Mouse (Mus musculus) thymus, adult 18-20 months (tissue): ENCODE data around the gene Mapk9.

Experiments used
- DNase-seq, 2 experiments: peaks; one replicate each; pipeline ENCODE4 v3.0.0; 2022; ENCODE audit warnings: mixed read lengths in 2 of 2

The Mapk9 gene

GRCm38 (mm10) chr11:49895966-49896590, 49.5 kb downstream of the Mapk9 start:
- DNase-seq, result no peak

- DNase-seq, result no peak
Measured at GRCm38 (mm10) chr11:49900043-49900442, 53.5 kb downstream of the Mapk9 start.

- DNase-seq, result no peak
Measured at GRCm38 (mm10) chr11:49900962-49901658, 54.6 kb downstream of the Mapk9 start.

DNA sequence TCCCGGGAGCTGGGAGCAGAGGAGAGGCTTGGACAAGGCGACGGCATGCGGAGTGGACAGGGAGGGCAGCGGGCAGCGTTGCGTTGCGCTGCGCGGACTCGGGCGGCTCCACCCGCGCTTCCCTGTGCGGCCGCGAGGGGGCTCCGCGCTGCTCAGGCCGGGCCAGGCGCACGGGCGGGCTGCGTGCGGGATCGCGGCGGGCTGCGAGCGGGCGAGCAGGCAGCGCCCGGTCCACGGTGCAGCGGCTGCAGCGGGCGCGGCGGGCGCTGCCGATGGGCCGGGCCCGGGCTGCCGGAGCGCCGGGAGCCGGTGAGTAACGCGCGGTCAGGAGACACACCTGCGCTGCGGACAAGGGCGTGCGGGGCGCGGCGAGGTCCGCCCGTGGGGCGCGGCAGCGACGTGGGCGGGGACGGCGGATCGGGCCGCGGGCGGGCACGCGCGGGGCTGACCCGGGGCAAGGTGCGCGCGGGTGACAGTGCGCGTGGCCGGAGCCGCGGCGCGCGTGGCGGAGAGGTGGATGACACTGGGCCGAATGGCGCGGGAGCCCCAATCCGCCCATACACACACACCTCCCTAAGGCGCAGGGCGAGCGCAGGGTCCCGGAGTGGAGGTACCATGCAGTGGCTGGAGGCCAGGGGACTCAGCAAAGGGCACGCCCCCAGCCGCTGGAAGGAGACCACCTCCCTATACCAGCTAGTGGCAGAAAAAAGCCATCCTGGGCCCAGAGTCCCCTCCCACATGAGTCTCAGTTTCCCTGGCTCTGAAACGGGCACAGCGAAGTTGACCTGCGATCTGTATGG, 55.3 kb downstream of the Mapk9 start, which contains the start of gene Rasgef1c:
Gene Rasgef1c (plus strand): TSS at position 177 of the 800 bp plus-strand sequence.
- DNase-seq, result peak; percentile 5 to 9

DNA sequence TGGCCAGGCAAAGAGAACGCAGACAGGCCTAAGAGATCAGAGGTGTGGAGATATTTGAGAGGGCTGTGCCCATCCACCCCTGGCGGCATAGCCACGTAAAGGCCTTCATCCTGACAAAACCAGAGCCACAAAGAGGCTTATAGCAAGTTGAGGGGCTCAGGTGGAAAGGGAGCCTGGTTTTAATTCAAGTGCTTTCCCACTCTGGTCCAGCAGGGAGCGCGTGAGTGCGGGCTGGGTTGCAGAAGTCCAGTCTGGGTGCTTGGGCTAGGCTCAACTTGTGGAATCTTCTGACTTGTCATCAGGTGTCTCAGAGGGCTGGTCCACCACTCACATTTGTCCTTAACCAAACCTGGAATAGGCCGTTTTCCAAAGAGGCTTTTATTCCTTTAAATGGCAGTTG, 56.8 kb downstream of the Mapk9 start:
- DNase-seq, result peak in 1 of 2 experiments; percentile 15

GRCm38 (mm10) chr11:49918521-49919180, 72.1 kb downstream of the Mapk9 start:
- no peak for DNase-seq

DNA sequence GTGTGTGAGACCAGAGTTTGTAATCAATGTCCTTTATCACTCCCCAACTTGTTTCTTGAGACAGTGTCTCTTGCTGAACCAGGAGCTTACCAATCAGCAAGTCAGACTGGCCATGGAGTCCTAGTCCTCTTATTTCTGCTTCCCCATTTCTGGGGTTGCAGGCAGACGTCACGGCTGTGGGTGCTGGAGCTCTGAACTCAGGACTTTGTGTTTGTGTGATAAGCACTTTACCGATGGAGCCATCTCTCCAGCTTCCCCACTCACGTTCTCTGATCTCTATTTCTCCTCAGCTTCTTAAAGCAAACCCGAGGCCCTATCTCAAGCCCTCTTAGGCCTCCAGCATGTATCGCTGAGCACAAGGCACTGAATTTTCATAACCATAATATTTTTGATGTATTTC, 72.8 kb downstream of the Mapk9 start:
- DNase-seq, result no peak

GRCm38 (mm10) chr11:49923539-49923938, 77.0 kb downstream of the Mapk9 start:
- DNase-seq, result no peak

GRCm38 (mm10) chr11:49926183-49926582, 79.6 kb downstream of the Mapk9 start:
- no peak for DNase-seq

GRCm38 (mm10) chr11:49927169-49927568, 80.6 kb downstream of the Mapk9 start:
- no peak for DNase-seq

DNA sequence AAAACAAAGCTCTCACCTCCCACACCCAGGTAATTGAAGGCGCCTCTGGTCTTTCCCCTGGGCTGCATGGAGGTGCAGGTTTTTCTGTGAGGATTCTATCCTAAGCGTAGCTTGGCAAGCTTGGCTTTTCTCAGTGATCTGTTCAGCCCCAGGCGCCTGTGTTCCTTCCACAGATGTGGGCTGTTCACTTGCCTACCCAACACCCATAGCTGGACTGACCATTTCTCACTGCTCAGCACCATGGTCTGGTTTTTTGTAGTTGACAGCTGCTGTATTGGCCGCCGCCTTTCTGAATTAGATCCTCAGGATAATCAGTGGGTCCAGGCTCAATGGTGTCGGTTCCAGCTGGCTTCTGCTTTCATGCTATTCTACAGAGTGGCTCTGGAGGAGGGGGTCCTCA, 81.1 kb downstream of the Mapk9 start:
- DNase-seq, result no peak

DNA sequence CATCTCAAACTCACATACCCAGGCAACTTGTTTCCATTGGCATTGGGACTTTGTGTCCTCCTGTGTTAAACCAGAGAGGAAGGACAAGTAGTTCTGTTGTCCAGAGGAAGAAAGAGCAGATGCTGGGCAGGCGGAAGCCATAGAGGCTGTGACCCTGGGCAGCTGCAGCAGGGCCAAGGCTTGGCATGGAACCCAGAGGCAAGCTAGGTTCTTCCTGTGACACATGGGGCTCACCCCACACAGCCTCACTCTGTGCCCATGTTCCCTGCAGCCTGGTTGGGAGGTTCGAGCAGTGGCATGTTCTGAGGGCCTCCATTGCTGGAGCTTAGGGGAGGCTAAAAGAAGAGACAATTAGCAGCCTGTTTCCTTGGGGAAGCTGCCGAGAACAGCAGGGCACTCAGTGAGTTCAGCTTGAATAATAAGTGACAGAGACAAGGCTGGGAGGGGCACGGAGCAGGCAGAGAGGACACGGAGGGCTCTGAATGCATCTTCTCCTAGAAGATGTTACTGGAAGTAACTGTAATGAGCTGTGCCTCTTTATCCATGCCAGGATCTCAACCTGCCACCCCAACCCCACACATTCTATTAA, 84.6 kb downstream of the Mapk9 start:
- no peak for DNase-seq

DNA sequence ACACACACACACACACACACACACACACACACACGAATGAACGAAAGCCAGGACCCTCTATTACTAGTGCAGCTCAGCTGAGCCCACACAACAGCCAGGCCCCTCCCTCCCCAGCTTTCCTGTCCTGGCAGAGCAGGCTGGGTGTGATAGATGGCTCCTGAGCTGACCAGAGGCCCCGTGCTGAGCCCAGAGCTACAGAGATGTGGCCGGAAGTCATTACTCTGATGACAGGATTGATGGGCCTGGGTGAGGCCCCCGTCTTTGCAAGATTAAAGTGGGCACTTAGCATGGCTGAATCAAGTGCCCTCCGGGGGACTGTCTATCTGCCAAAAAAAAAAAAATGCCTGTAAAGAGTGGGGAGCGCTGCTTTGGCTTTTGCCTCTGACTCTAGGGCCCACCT, 85.3 kb downstream of the Mapk9 start:
- no peak for DNase-seq

- DNase-seq, result no peak
Measured at GRCm38 (mm10) chr11:49933811-49934210, 87.3 kb downstream of the Mapk9 start.

GRCm38 (mm10) chr11:49934322-49934721, 87.8 kb downstream of the Mapk9 start:
- DNase-seq, result no peak
